Mouse (Mus musculus): ENCODE results near the gene Pfdn6.
"Not testable (repeated sequence)": the region's sequence is repeated elsewhere in the genome, so short reads cannot be mapped to it uniquely, and the experiment has no call there.

Pfdn6 gene

GRCm38 (mm10) chr17:33898193-33898592 is 42.0 kb downstream of the Pfdn6 start:
- not testable (repeated sequence) for DNase-seq (ENCODE audit: low read depth, low spot score)

DNA sequence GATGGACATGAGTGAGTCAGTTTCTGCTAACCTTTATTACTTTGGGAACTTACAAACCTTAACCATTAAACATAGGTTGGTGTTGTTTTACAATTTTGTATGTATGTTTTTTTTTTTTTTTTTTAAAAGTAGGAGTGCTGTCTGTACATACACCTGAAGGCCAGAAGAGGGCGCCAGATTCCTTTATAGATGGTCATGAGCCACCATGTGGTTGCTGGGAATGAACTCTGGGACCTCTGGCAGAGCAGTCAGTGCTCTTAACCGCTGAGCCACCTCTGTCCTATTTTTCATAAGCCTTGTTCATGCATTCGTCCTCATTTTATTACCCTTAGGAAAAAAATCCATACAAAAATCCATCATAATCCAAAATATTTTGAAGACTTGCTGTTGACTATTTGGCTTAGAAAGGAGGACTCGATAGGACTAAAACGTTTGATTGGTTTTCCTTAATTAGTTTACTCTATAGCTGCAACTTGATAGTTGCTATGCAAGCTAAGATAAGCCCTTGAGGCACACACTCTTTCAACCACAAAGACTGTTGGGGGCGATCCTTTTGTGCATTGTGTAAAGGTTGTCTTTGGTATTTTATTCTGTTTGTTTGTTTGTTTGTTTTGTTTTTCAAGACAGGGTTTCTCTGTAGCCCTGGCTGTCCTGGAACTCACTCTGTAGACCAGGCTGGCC is 42.9 kb downstream of the Pfdn6 start:
- DNase-seq (ENCODE audit: low read depth, low spot score): peak; percentile 82

GRCm38 (mm10) chr17:33893011-33893410 is 47.1 kb downstream of the Pfdn6 start:
- DNase-seq (ENCODE audit: low read depth, low spot score): not testable (repeated sequence)

DNA sequence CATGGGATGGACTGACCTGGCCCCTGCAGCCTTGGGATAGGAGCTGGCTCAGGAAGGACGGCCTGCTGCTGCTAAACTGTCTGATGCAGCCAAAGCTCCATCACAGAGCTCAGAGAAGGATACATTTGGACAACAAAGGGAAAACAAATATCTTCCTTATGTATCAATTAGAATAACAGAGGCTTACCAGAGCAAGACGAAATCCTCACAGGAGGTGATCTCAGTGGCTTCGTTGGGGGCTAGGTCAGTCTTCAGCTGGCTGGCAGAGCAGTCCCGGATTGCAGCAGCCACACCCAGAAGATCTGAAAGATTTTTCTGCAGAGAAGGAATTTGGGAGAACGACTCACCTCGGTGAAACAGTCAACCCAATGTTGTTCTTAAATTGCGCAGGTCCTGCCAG is 47.7 kb downstream of the Pfdn6 start:
- no peak for DNase-seq (ENCODE audit: low read depth, low spot score)

DNA sequence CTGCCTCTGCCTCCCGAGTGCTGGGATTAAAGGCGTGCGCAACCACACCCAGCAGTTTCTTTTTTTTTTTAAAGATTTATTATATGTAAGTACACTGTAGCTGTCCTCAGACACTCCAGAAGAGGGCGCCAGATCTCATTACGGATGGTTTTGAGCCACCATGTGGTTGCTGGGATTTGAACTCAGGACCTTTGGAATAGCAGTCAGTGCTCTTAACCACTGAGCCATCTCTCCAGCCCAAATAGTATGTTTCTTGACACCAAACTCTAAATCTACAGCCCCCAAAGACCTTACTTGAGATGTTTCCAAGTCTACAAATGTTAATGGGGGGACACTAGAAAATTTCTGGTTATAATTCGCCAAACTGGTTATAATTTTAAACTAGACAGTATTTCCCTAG is 48.3 kb downstream of the Pfdn6 start:
- not testable (repeated sequence) for DNase-seq (ENCODE audit: low read depth, low spot score)

DNA sequence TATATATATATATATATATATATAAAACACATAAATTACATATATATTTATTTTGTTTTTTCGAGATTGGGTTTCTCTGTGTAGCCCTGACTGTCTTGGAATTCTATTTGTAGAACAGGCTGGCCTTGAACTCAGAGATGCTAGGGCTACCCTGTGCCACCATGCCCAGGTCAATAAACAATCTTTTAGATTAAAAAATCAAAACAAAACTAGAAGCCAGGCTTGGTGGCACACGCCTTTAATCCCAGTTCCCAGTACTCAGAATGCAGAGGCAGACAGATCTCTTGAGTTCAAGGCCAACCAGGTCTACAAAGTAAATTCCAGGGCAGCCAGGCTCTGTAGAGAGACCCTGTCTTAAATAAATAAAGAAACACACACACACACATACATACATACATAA is 48.8 kb downstream of the Pfdn6 start:
- no peak for DNase-seq (ENCODE audit: low read depth, low spot score)

DNA sequence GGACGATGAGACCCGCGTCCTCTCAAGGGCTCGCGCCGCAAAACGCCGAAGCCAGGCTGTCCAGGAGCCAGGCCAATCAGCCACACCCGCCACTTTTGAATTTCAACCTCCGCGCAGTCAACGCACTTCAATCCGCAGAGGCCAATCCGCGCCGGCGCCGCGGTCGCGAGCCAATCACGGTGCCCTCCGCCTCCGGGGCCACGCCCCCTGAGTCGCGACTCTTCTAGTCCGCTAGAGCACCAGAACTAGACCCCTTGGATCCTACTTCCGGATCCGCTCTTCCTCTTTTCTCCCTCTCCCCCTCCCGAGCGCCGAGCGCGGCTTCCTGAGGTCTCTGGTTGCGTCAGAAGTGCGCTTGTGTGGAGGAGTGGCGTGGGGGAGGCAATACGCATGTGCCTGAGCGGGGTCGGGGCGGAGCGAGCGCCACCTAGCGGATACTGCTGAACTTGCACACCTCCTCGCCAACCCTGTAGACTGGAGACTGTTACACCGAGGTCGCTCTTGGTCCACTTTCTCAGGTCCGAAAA is 49.5 kb downstream of the Pfdn6 start, which contains the start of gene Kifc1:
Kifc1 (minus strand) TSS at position 129 of the 527 bp plus-strand sequence.
- DNase-seq (ENCODE audit: low read depth, low spot score): peak; percentile 100

GRCm38 (mm10) chr17:33889941-33890532 is 50.1 kb downstream of the Pfdn6 start:
- DNase-seq (ENCODE audit: low read depth, low spot score): not testable (repeated sequence)

Data from A20 (cell line).